Mouse (Mus musculus): ENCODE measurements around the gene Rnh1. TPM values are rescaled to one million over a fixed set of nuclear protein-coding genes. Genes with fewer than 3 reads are reported as not detected.

Rnh1 gene
- polyA plus RNA-seq, 2 experiments, result 92.3 to 216 TPM

DNA sequence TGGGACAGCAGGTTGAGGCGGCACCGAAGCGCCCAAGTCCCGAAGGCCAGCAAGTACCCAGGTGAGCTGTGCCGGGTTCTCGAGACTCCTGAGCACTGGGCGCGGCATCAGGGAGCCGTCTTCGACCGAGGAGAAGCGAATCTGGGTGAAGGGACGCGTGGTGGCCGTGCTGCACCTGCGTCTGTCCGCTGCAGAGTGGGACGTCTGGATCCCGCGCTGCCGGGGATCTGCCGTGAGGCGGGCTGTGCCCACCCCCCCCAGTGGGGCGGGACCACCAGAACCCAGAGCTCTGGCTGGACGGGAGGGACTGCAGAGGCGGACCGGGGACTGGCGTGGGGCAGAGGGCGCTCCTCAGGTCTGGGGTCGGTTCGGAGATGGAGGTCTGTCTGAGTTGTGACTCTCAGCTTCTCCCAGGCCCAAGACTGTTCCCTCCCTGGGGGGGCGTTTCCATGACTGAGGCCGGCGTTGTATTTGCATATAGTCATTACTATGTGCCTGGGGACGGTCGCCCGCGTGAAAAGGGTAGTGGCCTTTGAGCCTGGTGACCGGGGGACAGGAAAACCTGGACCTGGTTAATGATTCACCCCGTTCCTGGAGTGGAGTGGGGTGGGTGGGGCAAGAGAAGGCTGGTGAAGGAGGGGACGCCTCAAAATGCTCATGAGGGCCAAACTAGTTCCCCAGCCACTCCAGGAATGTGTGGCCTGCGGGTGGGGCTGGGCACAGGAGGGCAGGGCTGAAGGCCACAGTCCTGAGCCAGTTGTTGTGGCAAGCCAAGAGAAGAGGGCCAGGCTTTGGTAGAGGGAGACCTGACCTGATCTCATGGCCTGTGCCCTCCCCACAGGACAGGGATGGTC lies 43.5 kb upstream of the Rnh1 start:
- WGBS, result 2% methylated on average over 28 of the region's 42 CpGs
- Histone ChIP-seq H3K4me3 (replicated peaks; ENCODE audit: low read length) (peak overlapping the region; percentile 59), H3K9ac (ENCODE audit: low read depth, low read length, severe bottlenecking) (peak overlapping the region; percentile 68), H3K27me3 (ENCODE audit: control insufficient read depth, insufficient read depth, low read length) (no peaks in the 10 kb centered on the region), H3K27ac (replicated peaks; ENCODE audit: low read depth, low read length) (0 out of 2 replicates have a peak overlapping the region, but pooled peaks have one; percentile 45), H3K4me1 (ENCODE audit: control insufficient read depth, insufficient read depth, low read length) (peaks cover 13% of the 10 kb centered on the region; the same call in 1 of the 2 replicates), H3K36me3 (ENCODE audit: control insufficient read depth, insufficient read depth, low read length) (peaks cover 22% of the 10 kb centered on the region), H3K4me2 (replicated peaks; ENCODE audit: low read depth, low read length, severe bottlenecking) (peak overlapping the region; percentile 88), H3K9me3 (ENCODE audit: control insufficient read depth, low read length) (no peaks in the 10 kb centered on the region)
- 0 out of 2 replicates have a peak, but pooled peaks have one; percentile 20 for TF ChIP-seq POLR2A (IDR thresholded peaks at IDR 0.05; ENCODE audit: borderline replicate concordance, extremely low read depth, insufficient read depth, insufficient read length)
- ATAC-seq (ENCODE audit: low FRiP score, low read depth) (peak; percentile 79), DNase-seq (ENCODE audit: low spot score) (peak; percentile 31)

DNA sequence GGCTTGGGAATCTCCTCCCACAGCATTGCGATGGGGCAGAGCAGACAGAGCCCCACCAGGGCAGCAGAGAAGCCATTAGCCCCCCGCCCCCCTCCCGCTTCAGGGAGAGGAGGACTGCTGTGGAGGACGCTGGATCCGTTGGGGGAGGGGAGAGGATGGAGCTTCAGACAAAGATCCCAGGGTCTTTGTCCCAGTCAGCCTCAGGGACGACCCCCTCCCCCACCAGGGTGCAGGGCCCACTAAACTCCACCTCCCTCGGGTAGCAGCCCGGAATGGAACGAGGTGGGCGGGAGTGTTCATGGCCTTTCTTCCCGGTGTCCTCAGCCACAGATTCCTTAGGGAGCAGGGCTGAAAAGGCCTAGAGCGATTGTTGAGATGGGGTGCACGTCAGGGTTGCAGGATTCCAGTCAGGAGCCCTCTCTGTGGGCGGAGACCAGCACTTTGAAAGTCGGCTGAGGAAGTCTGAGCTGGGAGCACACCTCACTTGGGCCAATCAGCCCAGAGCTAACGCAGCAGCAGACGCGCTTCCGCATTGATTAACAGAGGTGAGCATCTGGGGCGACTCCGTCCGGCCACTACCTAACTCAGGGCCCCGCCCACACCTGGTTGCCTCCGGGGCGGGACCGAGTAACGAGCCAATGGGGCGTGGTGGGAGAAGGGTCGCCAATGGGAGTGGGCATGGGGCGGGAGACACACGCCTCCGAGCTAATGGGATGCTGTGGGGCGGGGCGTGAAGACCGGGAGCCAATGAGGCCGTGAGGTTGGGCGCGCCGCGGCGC lies 42.6 kb upstream of the Rnh1 start, which contains the start of gene Rassf7:
Rassf7 (plus strand) TSS at position 760 of the 779 bp plus-strand sequence.
- Histone ChIP-seq H3K4me2 (replicated peaks; ENCODE audit: low read depth, low read length, severe bottlenecking) (peak within 1 kb of the TSS; percentile 88), H3K4me1 (ENCODE audit: control insufficient read depth, insufficient read depth, low read length) (peaks cover 6% of the 10 kb centered on the region; the same call in 1 of the 2 replicates), H3K9me3 (ENCODE audit: control insufficient read depth, low read length) (no peaks in the 10 kb centered on the region), H3K36me3 (ENCODE audit: control insufficient read depth, insufficient read depth, low read length) (peaks cover 22% of the 10 kb centered on the region), H3K9ac (ENCODE audit: low read depth, low read length, severe bottlenecking) (peak within 1 kb of the TSS; percentile 68), H3K27me3 (ENCODE audit: control insufficient read depth, insufficient read depth, low read length) (no peaks in the 10 kb centered on the region), H3K27ac (replicated peaks; ENCODE audit: low read depth, low read length) (peak within 1 kb of the TSS; percentile 77), H3K4me3 (replicated peaks; ENCODE audit: low read length) (peak within 1 kb of the TSS; percentile 59)
- DNase-seq (ENCODE audit: low spot score) (peak; percentile 94), ATAC-seq (ENCODE audit: low FRiP score, low read depth) (peak; percentile 98)
- WGBS, result under 1% methylated on average over 39 of the region's 41 CpGs
- TF ChIP-seq POLR2A (IDR thresholded peaks at IDR 0.05; ENCODE audit: borderline replicate concordance, extremely low read depth, insufficient read depth, insufficient read length), result peak; percentile 81; the same call in 1 of the 2 replicates

DNA sequence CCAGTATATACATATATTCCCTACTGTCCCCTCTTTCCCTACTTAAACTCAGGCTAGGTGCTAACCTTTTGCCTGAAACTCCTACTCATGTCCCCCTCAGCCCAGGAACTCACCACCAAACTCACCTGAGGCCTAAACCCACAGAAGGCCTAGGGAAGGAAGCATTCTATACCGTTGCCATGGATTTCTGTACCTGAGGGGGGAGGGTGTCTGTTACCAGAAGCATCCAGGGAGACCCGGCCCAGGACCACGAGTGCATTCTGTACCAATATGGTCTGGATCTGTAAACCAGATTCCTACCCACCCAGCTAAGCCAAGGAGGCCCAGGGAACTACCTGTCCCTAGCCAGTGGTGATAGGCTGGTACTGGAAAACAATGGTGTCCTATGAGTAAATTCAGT lies 41.7 kb upstream of the Rnh1 start:
- H3K27me3 ChIP-seq (ENCODE audit: control insufficient read depth, insufficient read depth, low read length), result no peaks in the 10 kb centered on the region
- no peaks in the 10 kb centered on the region for H3K9me3 ChIP-seq (ENCODE audit: control insufficient read depth, low read length)
- 70% methylated on average over 3 of the region's 3 CpGs for WGBS
- no peak overlapping the region for H3K4me3 ChIP-seq (replicated peaks; ENCODE audit: low read length)
- no peak for TF ChIP-seq POLR2A (IDR thresholded peaks at IDR 0.05; ENCODE audit: borderline replicate concordance, extremely low read depth, insufficient read depth, insufficient read length)
- no peak for DNase-seq (ENCODE audit: low spot score)
- H3K9ac ChIP-seq (ENCODE audit: low read depth, low read length, severe bottlenecking), result no peak overlapping the region
- H3K36me3 ChIP-seq (ENCODE audit: control insufficient read depth, insufficient read depth, low read length), result peaks cover 15% of the 10 kb centered on the region
- peaks cover 5% of the 10 kb centered on the region; the same call in 1 of the 2 replicates for H3K4me1 ChIP-seq (ENCODE audit: control insufficient read depth, insufficient read depth, low read length)
- H3K4me2 ChIP-seq (replicated peaks; ENCODE audit: low read depth, low read length, severe bottlenecking), result no peak overlapping the region
- H3K27ac ChIP-seq (replicated peaks; ENCODE audit: low read depth, low read length), result no peak overlapping the region
- ATAC-seq (ENCODE audit: low FRiP score, low read depth), result no peak

- ATAC-seq (ENCODE audit: low FRiP score, low read depth), result no peak
- WGBS, result 87% methylated on average over 11 of the region's 11 CpGs
- Histone ChIP-seq H3K4me2 (replicated peaks; ENCODE audit: low read depth, low read length, severe bottlenecking) (peak within 1 kb of the TSS; percentile 88), H3K9me3 (ENCODE audit: control insufficient read depth, low read length) (no peaks in the 10 kb centered on the region), H3K4me3 (replicated peaks; ENCODE audit: low read length) (peak within 1 kb of the TSS; percentile 59), H3K9ac (ENCODE audit: low read depth, low read length, severe bottlenecking) (peak within 1 kb of the TSS; percentile 68; the same call in 1 of the 2 replicates), H3K27ac (replicated peaks; ENCODE audit: low read depth, low read length) (peak within 1 kb of the TSS; percentile 77; the same call in 1 of the 2 replicates), H3K27me3 (ENCODE audit: control insufficient read depth, insufficient read depth, low read length) (no peaks in the 10 kb centered on the region), H3K4me1 (ENCODE audit: control insufficient read depth, insufficient read depth, low read length) (peaks cover 5% of the 10 kb centered on the region; the same call in 1 of the 2 replicates), H3K36me3 (ENCODE audit: control insufficient read depth, insufficient read depth, low read length) (peaks cover 13% of the 10 kb centered on the region)
- no peak for DNase-seq (ENCODE audit: low spot score)
- no peak for TF ChIP-seq POLR2A (IDR thresholded peaks at IDR 0.05; ENCODE audit: borderline replicate concordance, extremely low read depth, insufficient read depth, insufficient read length)
Observed at GRCm38 (mm10) chr7:141213605-141214235, 41.1 kb upstream of the Rnh1 start, which contains the start of gene Lmntd2. Gene Lmntd2, minus strand, starts transcription at chr7:141214080.

Data from limb, embryonic 14.5 days (tissue).